Comparison of ENCODE assay signal across 30 mouse cellular contexts in genomic region chr5:22536695-22537094, GRCm38 (mm10).
"Had no signal": no experiment of that assay in that cellular context is flagged by ENCODE, and none has a peak within 500 bp of the region (broad histone marks: within the 10 kb centered on the region; RNA-seq: fewer than 3 reads in every experiment).

No protein-coding gene starts in this region.

- H3K4me3 ChIP-seq: limb, embryonic 10.5 days; limb, embryonic 12.5 days; limb, embryonic 13.5 days; limb, embryonic 15.5 days; liver, embryonic 12.5 days; liver, embryonic 13.5 days; liver, embryonic 15.5 days; lung, embryonic 15.5 days; megakaryocyte, embryonic 14.5 days; midbrain, embryonic 10.5 days; midbrain, embryonic 12.5 days; midbrain, embryonic 15.5 days; myocyte; neural tube, embryonic 12.5 days had no signal

- H3K27ac ChIP-seq: limb, embryonic 10.5 days; limb, embryonic 12.5 days; limb, embryonic 13.5 days; limb, embryonic 15.5 days; liver, embryonic 12.5 days; liver, embryonic 13.5 days; liver, embryonic 14.5 days; liver, embryonic 15.5 days; lung, embryonic 15.5 days; macrophage; midbrain, embryonic 10.5 days; midbrain, embryonic 12.5 days; midbrain, embryonic 15.5 days; neural tube, embryonic 12.5 days had no signal

- H3K9ac ChIP-seq: limb, embryonic 12.5 days; limb, embryonic 13.5 days; limb, embryonic 15.5 days; liver, embryonic 12.5 days; liver, embryonic 13.5 days; liver, embryonic 14.5 days; liver, embryonic 15.5 days; liver, postnatal 0 days; lung, embryonic 14.5 days; lung, embryonic 15.5 days; midbrain, embryonic 12.5 days; midbrain, embryonic 15.5 days; neural tube, embryonic 12.5 days had no signal

- H3K27me3 ChIP-seq: limb, embryonic 12.5 days; limb, embryonic 13.5 days; limb, embryonic 15.5 days; liver, embryonic 12.5 days; liver, embryonic 13.5 days; liver, embryonic 15.5 days; lung, embryonic 15.5 days; megakaryocyte, embryonic 14.5 days; midbrain, embryonic 12.5 days; midbrain, embryonic 15.5 days; neural tube, embryonic 12.5 days had no signal

- H3K4me1 ChIP-seq: limb, embryonic 10.5 days; limb, embryonic 12.5 days; limb, embryonic 13.5 days; limb, embryonic 15.5 days; lung, embryonic 15.5 days; midbrain, embryonic 10.5 days; midbrain, embryonic 12.5 days; midbrain, embryonic 15.5 days; neural tube, embryonic 12.5 days had no signal

- H3K4me2 ChIP-seq: limb, embryonic 12.5 days; limb, embryonic 13.5 days; limb, embryonic 15.5 days; liver, embryonic 11.5 days; liver, embryonic 12.5 days; liver, embryonic 13.5 days; liver, embryonic 15.5 days; lung, embryonic 14.5 days; lung, embryonic 15.5 days; midbrain, embryonic 11.5 days; midbrain, embryonic 12.5 days; midbrain, embryonic 15.5 days; neural tube, embryonic 12.5 days had no signal

- ATAC-seq: liver, embryonic 12.5 days; liver, postnatal 0 days; lung, postnatal 0 days; midbrain, embryonic 15.5 days; midbrain, embryonic 16.5 days had no signal

- DNase-seq: left cerebral cortex, postnatal 4 days; liver; liver, embryonic 13.5 days; liver, postnatal 0 days; lung, adult 2 months; lung, embryonic 14.5 days; lung, postnatal 10 days; lung, postnatal 14 days; lung, postnatal 36 days; lung, postnatal 4 days; midbrain, embryonic 14.5 days had no signal

- H3K9me3 ChIP-seq: limb, embryonic 10.5 days; limb, embryonic 12.5 days; limb, embryonic 13.5 days; limb, embryonic 15.5 days; liver, embryonic 12.5 days; liver, embryonic 13.5 days; liver, embryonic 15.5 days; lung, embryonic 15.5 days; megakaryocyte, embryonic 14.5 days; midbrain, embryonic 10.5 days; midbrain, embryonic 12.5 days; midbrain, embryonic 15.5 days; neural tube, embryonic 12.5 days had no signal
